Mouse (Mus musculus) hindlimb bud, embryonic 11.5 days (tissue): ENCODE measurements around the gene Egfl8.

Source experiments
- DNase-seq: peaks from one replicate; pipeline ENCODE4 v3.0.0-alpha.2; 2012; ENCODE audit warnings: low read depth, low spot score; ENCODE audit errors: extremely low spot score

The Egfl8 gene

DNA sequence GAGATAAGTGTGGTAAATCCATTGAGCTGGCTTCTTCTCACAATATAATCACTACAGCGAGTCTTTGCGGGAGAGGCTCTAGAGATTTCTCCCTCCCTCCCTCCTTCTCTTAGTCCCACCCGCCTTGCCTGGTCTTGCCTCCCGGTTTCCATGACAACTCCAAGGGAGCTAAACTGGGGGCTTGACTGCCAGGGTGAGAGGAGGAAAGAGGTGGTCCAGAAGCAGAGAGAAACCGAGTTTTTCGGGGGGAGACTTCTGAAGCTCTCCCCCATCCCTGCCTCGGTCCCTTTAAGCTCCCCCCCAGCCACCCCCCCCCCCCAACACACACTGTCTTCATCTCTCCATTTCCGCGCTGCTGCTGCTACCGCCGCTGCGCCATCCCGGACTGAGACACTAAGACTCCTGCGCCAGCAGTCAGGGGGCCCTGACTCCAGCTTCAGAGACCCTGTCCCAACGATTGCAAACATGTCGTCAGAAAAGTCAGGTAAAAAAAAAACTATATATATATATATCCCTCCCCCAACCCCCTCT is 13.5 kb upstream of the Egfl8 start, which contains the start of gene Prrt1:
TSS of gene Prrt1 (plus strand) at position 313 of the 531 bp plus-strand sequence.
- DNase-seq, result no peak

DNA sequence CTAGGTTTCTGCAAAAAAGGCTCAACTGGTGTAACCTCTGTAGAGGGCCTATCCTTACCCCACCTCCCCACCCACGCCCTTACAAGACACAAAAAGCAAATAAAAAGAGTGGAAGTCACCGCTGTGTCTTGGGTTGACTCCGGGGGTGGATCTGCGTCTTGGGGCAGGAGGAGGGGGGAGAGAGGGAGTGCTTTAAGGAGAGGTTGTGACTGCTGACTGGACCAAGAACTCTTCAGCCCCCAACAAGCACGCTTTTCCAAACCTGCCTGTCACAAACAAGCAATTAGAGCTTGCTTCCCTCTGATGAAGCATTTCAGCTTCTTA is 12.8 kb upstream of the Egfl8 start:
- DNase-seq, result no peak

DNA sequence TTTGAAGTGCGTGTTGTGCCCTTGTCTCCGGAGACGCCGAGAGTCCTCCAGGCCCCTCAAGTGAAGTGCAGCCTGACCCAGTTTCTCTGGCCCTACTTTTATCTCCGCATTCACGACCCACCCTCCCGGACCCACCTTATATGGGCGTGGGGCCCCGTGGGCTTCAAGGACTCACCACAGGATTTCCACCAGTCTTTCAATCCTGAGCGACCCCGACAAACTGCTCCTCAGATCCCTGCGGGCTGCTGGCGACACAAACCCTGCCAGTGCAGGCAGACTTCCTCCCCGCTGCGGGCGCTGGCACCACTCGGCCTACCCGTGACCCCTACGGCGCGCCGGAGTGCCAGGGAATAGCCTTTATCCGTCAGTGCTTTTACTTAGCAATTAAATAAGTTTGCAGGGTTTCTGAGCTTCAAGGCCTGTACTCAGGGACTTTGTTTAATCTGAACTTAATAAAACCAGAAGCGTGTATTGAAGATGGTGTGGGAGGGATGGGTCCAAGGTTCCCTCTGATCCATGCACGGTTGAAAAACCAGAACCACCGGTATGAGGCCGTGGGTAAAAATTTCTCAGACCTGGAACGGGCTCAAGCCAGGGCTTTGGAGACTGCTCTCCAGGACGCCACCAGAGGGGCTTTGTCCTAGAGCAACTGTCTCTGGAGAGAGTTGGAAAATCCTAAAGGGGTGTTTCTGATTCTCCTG is 12.3 kb upstream of the Egfl8 start, which contains the start of gene Ppt2:
TSS of gene Ppt2 (minus strand) at position 568 of the 701 bp plus-strand sequence.
- no peak for DNase-seq

DNA sequence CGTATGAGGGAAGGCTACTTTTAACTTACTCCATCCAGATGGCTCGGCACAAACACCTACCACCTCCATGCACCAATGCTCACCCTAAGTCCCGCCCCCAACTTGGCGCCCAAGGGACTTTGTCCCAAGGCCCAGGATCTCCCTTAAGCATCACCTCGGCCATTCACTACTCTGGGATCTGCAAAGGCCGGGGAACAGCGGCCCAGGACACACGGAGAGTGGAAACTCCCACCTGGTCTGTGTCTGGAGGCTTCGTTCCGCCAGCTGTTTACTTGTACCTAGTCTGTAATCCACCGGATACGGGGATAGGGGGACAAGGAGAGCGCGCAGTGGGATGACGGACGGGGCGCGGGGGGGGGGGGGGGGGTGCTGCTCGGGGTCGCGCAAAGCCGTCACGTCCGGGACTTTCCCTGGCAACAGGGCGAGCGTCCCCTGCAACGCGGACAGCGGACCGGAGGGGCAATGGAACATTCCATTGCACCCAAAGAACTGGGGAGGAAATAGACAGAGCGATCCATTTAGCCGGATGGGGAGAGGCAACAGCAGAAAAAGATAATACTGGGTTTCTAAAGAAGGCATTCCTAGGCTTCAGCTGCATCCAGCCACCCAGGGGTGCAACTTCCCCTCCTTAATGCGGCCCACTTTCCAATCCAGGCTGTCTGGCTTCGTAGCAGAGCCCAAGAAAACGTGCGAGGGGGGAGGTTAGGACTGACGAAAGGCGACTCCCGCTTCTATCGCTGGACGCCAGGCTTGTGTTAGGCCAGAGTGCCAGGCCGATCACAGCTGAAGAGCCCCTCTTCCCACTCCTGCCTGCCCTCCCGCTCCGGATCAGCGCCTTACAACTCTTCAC is 11.5 kb upstream of the Egfl8 start:
- peak; percentile 83 for DNase-seq

DNA sequence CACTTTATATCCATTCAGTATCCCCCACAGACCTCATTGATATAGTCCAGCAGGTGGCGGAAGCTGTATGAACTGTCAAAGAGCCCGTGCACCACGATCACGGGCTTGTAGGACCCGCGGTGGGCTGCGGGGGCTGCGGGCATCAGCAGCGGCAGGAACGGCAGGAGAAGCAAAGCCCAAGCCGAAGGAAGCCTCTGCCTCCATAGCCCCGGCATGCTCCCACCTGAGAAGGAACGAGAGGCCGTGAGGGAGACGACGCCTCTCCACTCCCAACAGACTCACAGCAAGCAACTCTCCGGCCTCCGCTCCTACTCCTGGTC is 11.0 kb upstream of the Egfl8 start:
- no peak for DNase-seq

DNA sequence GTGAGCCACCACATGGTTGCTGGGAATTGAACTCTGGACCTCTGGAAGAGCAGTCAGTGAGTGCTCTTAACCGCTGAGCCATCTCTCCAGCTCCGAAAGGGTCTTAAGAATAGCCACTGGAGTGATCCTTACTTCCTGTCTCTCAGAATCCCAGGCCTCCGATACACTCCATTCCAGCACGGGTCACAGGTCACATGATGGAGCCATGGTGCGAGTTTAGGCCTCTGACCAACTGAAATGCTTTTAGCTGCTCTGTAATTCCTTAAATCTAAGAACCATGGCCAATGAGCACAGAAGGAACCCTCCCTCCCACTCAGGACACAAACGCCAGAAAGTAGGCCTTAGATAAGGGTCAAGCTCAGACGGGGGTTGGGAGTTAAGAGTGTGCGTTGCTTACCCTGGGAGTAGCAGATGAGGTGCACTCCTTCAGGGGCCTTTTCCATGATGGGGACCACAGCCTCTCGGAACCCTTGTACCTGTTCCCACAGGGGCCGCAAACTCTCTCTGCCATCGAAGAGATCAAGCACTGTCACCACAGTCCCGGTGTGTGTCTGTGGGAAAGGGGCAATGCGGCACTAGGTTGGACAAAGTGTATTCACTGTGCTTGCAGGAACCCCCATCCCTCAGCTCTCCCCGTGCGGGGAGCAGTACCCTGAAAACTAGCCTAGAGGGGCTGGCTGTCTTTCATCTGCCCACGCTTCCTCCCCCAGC is 10.4 kb upstream of the Egfl8 start:
- DNase-seq, result no peak

DNA sequence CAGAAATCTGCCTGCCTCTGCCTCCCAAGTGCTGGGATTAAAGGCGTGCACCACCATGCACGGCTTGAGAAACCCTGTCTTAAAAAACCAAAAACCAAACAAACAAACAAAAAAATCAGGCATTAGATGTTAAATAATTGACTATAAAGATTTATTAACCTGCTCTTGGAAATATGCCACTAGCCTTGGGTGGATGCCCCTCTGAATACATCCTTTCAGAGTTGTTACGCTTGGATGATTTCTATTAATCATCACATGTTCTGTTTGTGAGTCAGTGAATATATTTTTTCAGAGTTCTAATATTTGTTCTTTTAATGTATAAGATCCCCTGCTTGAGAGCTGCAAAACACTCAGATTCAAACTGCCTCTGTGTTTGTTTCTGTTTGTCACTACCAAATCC is 9.2 kb upstream of the Egfl8 start:
- DNase-seq, result no peak

DNA sequence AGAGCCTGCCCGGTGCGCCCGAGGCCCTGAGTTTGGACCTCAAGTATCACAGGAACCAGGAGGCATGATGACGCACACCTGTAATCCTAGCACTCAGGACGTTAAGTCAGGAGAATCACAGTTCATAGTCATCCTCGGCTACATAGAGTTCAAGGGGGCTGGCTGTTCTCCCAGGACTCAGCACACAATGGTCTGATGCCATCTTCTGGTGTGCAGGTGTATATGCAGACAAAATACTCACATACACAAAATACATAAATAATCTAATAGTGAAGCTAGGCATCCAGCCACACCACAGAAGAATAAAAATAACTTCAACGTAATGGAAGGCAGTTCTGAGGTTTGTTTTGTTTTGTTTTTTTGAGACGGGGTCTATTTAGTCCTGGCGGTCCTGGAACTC is 7.4 kb upstream of the Egfl8 start:
- no peak for DNase-seq

DNA sequence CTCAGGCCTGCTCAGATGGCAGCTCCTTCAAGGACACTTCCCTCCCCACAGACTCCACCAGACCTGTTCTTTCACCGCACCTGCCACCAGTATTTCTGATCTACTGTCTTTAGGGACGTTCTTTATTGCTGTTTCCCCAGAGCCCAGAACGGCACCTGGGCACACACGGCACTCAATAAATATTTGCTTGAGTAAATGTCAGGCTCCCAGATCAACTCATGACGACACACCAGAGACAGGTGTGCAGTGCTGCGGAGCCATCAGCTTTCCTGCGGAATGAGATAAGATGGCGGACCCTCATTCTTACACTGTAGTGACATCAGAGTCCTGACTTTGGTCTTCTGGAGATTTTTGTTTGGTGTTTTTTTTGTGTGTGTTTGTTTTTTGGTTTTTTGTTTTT is 5.2 kb upstream of the Egfl8 start:
- DNase-seq, result no peak

DNA sequence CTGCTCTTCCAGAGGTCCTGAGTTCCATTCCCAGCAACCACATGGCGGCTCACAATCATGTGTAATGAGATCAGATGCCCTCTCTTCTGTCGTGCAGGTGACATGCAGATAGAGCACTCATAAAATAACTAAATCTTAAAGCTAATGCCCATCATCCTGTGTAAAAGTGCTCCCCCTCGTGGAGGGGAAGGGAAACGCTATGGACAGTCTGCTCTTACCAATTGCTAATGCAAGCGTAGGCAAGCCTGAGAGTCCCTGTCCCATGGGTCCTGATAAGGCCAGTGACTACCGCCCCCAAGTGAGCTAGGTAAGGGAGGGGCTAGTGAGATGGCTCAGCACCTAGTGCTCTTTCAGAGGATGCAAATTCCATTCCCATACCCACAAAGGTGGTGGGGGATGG is 3.2 kb upstream of the Egfl8 start:
- no peak for DNase-seq

DNA sequence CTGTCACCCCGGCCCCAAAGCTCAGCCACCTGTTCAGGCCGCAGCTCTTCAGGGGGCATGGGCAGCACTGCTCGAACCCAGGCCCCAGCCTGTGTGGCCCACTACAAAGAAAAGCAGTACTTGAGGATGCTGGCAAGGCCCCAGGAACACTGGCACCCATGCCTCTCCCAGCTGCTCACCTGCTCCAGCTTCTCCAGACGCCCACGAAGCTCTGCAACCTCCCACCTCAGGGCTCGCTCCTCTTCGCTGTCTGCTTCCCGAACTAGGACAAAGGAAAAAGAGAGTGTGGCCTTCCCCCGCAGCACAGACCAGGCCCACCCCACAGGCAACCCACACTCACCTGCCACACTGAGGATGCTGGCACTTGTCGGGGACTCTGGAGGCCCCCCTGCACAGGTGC is 1.9 kb downstream of the Egfl8 start:
- DNase-seq, result no peak

DNA sequence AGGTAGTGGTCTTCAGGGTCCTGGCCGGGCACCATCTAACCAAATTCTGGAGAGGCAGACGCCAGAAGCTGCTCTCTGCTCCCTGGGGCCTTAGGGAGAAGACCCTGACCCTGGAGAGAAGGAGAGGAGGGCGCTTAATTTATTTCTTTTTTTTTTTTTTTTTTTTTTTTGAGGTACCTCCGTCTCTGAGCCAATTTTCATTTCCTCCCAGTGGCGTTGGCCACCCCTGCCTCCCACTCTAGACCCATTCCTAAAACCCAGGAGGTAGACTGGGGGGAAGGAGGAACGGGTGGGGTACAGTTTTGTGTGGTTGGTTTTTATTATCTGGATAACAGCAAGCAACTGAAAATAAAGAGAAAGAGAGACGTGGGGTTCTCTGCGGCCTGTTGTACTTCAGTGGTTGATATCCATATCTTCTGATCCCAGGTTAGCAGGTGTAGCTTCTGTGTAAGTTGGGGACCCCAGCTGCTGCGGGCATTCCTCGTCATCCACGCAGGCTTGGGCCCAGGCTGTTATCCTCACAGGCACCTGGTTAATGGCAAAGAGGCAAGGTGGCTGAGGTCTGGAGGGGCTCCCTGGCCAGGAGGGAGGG is 2.6 kb downstream of the Egfl8 start:
- DNase-seq, result no peak

DNA sequence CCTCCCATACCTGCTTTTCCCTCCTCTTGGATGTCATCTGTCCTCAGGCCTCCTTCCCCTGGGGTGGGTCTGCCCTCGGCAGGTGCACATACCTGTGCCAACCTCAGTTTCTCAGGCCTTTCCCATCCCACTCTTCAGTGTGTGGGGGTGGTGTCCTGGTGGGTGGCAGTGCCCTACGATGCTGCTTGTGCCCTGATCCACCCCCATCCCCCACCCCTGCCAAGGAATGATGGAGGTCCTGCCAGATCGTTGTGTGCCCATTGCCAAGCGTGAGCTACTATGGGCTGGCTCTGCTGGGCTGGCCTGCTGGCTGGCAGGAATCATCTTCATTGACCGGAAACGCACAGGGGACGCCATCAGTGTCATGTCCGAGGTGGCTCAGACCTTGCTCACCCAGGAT is 4.7 kb downstream of the Egfl8 start:
- no peak for DNase-seq

DNA sequence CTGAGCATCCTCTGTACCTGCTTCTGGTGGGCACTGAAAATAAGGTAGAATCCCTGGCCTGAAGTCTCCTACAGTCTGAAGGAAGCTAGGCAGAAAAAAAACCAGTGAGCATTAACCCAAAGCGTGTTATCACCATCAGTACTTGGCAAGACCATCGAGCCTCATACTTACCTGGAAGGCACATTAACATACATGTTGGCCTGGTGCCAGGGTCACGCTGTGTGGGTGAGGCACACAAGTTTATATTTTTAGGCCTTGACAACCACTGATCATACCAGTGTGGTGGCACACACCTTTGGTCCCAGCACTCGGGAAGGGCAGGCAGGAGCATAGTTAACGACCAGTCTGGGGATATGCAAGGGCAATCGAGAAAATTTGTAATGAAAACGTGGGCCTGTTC is 7.8 kb downstream of the Egfl8 start:
- DNase-seq, result no peak

DNA sequence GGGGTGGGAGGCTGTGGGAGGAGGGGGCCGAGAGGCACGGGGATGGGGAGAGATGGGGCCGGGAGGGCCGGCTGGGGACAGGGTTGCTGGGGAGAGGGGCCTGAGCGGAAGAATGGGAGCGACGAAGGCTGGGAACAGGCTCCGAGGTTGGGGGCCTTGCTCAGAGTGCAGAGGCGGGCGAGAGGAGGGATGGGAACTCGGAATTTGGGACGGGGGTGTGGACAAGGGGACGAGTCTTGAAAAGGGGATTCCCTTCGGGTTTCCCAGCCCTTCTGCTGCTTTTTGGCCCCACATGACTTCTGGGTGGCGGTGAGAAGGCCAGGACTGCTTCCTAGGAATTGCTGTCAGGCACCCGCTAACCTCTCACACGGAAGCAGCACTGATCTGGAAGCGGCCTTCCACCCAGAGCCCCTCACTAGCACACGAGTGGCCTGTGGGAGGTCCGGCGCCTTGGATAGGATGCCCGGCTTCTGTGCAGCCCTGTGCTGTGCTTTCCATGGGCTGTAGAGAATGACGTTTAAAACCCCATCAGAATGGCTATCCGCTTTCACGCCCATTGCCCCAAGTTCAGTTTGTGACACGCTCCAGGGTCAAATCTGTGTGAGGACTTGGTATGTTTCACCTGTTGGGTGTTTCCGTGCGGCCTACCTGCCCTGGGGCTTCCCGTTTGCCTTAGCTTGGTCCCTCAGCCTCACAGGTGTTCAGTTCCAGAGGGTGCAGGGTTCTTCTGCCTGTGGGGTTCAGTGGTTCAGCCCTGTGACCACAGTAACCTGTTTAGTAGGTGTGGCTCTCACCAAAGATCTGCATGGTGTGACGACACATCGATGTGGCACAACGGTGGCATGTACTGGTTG is 9.4 kb downstream of the Egfl8 start:
- DNase-seq, result no peak

DNA sequence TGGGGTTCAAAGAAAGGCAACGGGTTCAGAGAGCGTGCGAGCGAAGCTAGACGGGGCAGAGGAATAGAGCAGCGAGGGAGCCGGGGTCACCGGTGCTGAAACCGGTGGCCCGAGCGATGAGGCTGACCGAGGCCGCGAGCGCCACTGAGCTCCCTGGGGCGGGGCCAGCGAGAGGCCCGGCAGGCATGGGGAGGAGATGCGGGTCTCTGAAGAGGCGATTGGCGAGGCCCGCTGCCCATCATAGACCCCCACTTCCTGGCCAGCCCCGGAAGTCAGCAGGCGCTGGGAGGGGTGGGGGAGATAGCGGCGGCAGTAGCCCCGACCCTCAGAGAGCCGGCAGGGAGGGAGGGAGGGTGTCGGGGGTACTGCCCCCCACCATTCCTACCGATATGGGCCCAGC is 10.2 kb downstream of the Egfl8 start:
- DNase-seq, result no peak

DNA sequence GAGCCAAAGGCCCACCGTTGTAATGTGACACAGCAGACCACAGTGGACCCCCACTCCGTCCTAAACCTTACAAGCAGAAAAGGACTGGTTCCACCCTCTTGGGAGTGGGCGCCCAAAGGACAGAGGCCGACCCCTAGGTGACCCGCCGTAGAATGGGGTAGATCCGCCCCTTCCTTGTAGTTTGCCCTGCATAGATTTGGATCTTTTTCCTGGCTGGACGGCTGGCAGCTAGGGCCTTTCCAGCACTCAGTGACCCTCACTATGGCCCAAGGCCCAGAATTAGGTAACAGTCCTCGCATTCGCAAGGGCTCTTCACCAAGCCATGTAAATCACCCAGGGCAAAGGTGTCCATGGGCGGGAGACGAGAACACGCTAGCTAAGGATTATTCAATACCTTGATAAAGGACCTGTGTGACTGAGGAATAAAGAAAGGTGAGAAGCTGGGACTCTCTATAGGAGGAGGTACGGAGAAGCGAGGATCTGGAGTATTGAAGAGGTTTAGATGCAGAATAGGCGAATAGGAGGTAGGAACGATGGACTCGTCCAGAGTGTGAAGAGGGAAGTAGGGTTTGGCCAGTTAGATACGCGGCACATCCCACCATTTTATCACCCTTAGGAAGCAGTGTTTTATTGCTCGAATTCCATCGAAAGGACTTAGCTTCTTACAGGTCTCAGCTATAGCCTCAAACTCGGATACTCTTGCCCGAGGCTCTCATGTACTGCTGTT is 11.1 kb downstream of the Egfl8 start:
- DNase-seq, result no peak

DNA sequence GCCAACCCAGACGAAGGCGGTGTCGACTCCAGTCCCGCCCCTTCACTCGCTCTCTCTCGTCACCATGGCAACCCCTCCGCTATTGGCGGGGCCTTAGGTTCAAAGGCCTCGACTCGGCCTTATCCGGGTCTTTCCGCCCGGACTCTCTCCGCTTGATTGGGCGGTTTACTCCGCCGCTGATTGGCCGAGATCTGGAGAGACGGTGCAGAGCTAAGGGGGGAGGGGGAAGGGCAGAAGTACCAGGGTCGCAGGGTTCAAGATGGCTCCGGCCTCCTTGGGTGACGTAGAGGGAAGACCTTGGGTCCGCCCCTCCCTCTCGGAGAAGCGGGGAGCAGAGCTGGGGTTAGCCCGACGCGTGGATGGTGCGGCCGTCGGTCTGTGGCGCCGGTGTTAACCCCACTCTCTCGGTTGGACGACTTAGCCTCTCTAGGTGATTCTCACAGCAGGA is 11.7 kb downstream of the Egfl8 start, which contains the start of gene Agpat1:
TSS of gene Agpat1 (plus strand) at position 202 of the 448 bp plus-strand sequence.
- DNase-seq, result peak; percentile 97

DNA sequence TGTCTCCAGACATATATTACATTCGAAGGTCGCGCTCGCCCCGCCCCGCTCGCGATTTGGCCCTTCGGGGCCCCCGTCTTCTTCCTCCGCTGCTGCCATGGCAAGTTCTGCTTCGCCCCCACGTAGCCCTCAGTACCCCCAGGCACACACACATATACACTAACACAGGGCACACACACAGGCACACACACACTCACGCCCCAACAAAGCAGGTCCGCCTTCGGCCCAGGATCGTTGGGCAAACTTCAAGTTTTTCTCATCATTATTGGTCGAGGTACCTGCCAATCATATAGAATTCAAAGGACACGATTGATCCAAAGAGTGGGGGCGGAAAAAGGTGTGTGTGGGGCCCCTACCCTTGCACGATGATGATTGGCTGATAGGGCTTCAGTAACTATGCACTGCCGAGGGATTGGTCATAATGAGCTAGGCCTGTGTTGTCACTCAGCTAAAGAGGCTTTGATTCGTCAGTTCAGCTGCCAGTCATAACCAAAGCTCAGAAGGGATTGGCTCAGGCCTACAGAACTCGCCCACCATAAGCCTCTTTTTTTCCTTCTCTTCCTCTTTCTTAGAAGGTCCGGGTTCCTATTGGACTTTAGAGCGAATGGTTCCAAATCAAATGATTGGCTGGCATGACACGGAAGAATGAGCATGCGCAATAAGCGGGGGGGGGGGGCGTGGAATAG is 12.3 kb downstream of the Egfl8 start, which contains the start of gene Rnf5:
TSS of gene Rnf5 (minus strand) at position 316 of the 686 bp plus-strand sequence.
- DNase-seq, result peak; percentile 100
